Mouse (Mus musculus) kidney, adult 18-20 months (tissue): ENCODE measurements around the gene Man1b1.

Source experiments
- DNase-seq: peaks from one replicate; pipeline ENCODE4 v3.0.0; 2021

Gene Man1b1

DNA sequence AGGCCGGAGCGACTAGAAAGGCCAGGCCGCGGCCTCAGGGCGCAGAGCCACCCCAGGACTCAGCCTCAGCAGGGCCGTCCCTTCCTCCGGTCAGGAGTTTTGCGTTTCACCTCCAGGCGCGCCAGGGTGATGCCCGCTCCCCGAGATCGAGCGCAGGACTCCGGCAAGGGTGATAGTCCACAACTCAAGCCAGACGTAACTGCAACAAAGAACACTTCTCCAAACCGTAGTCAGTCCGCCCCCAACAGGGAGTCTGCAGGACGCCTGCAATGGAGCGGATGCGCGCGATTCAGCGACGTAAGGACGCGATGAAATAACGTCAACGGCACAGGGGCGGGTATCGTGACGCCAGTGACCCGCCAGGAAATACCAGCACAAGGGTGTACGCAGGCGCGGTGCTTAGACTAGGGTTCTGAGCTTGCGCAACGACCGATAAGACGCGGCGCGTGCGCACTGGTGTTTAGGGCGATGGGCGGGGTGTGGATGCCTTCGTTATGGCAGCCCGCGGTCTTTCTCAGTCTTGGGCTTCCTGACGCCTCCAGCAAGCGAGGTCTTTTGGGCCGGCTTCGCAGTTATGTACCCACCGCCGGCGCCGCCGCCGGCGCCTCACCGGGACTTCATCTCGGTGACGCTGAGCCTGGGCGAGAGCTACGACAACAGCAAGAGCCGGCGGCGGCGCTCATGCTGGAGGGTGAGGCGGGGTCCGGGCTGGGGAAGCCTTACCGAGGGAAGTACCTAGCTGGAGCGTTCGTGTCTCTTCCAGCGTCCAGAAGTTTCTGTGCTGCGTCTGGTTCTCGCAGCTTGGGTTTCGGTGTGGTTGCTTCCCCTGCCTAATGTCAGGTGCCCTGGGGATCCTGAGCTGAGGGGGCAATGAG, at the start of gene Man1b1:
Man1b1 (plus strand) TSS at position 53 of the 875 bp plus-strand sequence.
- peak; percentile 99 for DNase-seq

DNA sequence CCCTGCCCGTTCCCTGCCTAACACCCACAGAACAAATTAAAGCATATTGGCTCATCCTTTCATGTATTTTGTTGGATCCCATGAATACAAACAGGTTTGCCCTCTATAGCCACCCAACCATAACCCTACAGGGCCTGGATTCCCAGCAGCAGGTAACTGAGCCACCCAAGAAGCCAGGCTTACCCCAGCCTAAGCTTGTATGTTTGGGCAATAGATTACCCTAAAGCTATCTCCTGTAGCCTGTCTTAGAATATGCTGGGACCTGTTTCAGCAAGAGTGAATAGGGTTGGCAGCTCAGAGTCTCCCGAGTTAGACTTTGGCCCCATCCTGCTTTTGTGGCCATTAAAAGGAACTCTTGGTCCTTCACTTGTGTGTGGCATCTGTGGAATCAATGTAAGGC, 46.6 kb upstream of the Man1b1 start:
- no peak for DNase-seq

DNA sequence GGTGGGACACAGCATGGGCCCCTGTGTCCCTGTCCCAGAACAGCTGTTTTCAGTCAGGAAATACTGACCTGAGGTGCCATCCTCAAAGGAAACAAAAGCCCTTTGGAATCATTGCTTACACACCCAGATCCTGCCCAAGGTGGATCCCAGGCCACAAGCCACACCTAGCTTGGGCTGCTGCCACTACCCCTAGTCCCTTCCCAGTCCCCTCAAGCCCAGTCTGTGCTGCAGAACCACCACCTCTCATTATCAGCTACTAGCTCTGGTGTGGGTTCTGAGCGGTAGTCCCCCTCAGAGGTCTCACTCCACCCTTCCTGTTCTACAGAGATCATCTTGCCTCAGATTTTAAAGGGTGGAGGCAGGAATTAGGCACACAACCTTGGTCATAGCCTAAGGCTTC, 45.8 kb upstream of the Man1b1 start:
- DNase-seq, result no peak

- peak; percentile 57 for DNase-seq
Measured at GRCm38 (mm10) chr2:25286837-25287636, 45.1 kb upstream of the Man1b1 start.

- DNase-seq, result no peak
Measured at GRCm38 (mm10) chr2:25287927-25288649, 44.0 kb upstream of the Man1b1 start, which contains the start of gene Tmem210. TSS of gene Tmem210 (plus strand) at chr2:25288145.

DNA sequence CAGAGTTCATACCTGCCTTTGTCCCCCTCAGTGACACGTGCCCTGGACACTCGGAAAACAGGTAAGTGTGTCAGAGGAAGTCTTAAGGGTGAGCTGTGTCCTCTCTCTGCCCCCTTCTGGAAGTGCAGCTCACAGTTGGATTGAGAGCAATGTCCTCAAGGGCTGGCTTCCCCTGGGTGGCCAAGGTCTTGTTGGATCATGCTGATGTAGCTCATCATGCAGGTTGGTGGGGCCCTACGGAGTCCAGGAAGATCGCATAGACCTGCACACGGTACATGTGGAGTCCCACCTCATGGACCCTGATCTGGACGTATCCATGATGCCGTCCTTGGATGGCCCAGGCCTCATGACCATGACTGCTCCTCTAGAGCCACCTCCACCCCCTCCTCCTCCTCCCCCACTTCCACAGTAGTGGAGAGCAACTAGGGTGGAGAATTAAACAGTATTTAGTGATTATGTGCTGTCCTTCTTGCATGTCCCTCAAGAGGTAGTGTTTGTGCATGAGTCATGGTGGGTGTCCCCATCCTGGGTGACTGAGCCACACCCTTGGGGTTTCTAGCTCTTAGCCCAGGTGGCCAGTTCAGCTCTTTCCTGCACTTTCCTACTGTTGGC, 43.3 kb upstream of the Man1b1 start:
- no peak for DNase-seq

DNA sequence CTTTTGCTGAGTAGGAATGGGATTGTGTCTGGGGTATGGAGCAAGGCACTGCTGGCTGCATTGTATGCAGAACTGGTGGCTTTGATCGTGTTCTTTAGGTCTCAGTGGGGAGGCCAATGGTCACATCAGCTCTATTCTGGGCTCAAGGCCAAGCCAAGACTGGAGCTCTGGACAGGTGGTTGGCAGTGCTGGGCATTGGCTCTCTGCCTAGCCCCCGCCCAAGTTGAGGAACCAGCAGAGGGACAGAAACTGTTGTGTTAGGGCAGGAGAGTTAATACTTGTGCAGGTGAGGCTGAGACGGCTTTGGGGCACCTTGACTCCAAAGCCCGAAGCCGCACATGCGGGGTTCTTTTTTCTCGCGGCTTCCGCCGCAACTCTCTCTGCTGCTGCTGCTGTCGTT, 42.5 kb upstream of the Man1b1 start, which contains the start of gene Lrrc26:
Lrrc26 (plus strand) TSS at position 265 of the 400 bp plus-strand sequence.
- DNase-seq, result peak; percentile 73

GRCm38 (mm10) chr2:25290101-25290815, 41.9 kb upstream of the Man1b1 start:
- DNase-seq, result peak; percentile 61

DNA sequence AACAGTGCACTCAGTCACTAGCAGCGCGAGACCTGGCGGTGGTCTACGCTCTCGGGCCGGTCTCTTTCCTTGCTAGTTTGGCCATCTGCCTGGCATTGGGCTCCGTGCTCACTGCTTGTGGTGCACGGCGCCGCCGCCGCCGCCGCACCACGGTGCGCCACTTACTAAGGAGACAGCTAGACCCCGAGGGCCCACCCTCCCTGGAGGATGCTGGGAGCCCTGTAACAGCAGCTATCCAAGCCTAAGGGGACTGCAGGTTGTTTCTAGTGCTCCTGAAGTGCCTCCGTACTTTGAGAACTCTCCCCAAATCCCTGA, 41.4 kb upstream of the Man1b1 start:
- peak; percentile 33 for DNase-seq

- peak; percentile 37 for DNase-seq
Measured at GRCm38 (mm10) chr2:25291184-25292053, 40.7 kb upstream of the Man1b1 start.

GRCm38 (mm10) chr2:25292054-25292544, 40.0 kb upstream of the Man1b1 start:
- peak; percentile 12 for DNase-seq

DNA sequence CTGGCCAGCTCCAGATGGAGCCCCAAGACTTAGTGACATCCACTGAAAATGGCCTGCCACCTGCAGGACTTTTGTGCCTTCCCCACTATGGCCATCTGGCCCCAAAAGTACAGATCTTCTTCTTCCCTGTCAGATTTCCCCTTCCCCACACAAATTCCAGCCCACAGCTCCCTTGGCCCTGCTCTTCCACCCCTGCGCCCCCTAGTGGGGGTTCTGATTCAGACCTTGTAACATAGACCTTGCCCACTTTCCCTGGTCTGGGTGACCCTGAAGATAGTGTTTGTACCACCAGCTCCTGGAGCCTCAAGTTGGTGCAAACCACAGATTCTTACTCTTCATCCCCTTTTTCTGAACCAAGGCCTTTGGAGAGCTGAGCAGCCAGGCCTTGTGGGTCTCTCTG, 39.3 kb upstream of the Man1b1 start:
- DNase-seq, result peak; percentile 81

DNA sequence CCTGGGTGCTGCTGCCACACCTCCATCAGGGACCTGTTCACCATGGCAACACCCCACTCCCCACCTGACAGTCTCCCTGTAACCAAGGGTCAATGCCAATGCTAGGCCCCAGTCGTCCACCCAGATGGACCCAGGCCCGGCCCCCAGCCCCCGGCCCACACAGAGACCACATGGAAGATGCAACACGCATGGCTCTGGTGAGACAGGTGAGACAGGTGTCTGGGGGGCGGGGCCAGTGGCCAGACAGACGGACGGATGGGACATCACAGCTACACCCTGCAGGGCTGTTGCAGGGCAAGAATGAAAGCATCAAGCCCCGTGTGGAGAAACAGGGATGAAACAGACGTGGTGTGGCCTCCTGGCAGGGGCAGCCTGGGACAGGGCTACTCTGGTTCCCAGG, 38.4 kb upstream of the Man1b1 start:
- no peak for DNase-seq

DNA sequence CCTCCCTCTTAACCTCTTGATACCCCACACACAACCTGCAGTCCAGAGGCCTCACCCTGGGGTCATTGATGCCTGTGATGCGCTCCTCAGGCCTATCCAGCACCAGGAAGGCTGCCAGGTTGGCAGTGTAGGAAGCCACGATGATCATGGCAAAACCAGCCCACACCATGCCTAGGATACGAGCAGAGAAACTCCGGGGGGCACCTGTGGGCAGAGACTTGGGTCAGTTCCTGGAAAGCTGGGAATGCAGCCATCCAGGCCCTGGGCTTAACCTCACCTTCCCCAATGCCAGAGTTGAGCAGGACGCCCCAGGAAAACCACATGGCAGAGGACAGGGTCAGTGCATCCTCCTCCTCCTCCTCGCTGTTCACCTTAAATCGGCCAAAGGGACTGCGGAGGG, 35.0 kb upstream of the Man1b1 start:
- DNase-seq, result no peak

GRCm38 (mm10) chr2:25298046-25298445, 34.1 kb upstream of the Man1b1 start:
- DNase-seq, result no peak

- no peak for DNase-seq
Measured at GRCm38 (mm10) chr2:25303452-25303851, 28.7 kb upstream of the Man1b1 start.

GRCm38 (mm10) chr2:25303931-25304656, 28.0 kb upstream of the Man1b1 start:
- no peak for DNase-seq

- no peak for DNase-seq
Measured at GRCm38 (mm10) chr2:25304657-25305541, 27.2 kb upstream of the Man1b1 start.
